Comparison of ENCODE assay signal across 11 mouse cellular contexts in genomic region chr12:111088731-111089141, GRCm38 (mm10). TPM values are rescaled to one million over a fixed set of nuclear protein-coding genes. Genes with fewer than 3 reads are reported as not detected.
DNase-seq lines count a peak whose midpoint lies in the region; ATAC-seq and TF ChIP-seq lines count a peak whose summit lies in the region.
"Had no signal": no experiment of that assay in that cellular context is flagged by ENCODE, and none has a peak within 500 bp of the region (broad histone marks: within the 10 kb centered on the region; RNA-seq: fewer than 3 reads in every experiment).

No protein-coding gene starts in this region.

- no peak for TF ChIP-seq CTCF in gastrocnemius, adult 2 months (IDR thresholded peaks at IDR 0.05)
- TF ChIP-seq CTCF in layer of hippocampus, adult 2 months (conservative IDR thresholded peaks at IDR 0.05), result no peak

- no peak for DNase-seq in gastrocnemius, adult 2 months
- DNase-seq in gastrocnemius, postnatal 36 days, result no peak
- peak in 1 of 2 experiments; percentile 55 for DNase-seq in layer of hippocampus, adult 2 months (ENCODE audit: low spot score in 2 of 2)
- DNase-seq in layer of hippocampus, postnatal 10 days (ENCODE audit: low spot score in 2 of 2), result no peak
- peak; percentile 77 for DNase-seq in brain, adult 2 months (ENCODE audit: low read depth, low spot score)
- DNase-seq in cerebellum, postnatal 4 days (ENCODE audit: low spot score in 2 of 2), result no peak
- DNase-seq in ovary, postnatal 14 days (ENCODE audit: low spot score), result no peak

- no peaks in the 10 kb centered on the region for H3K9me3 ChIP-seq in midbrain, embryonic 12.5 days

- peaks cover 15% of the 10 kb centered on the region for H3K4me1 ChIP-seq in midbrain, embryonic 12.5 days

- H3K27ac ChIP-seq in gastrocnemius, adult 2 months, result peak overlapping the region; percentile 68
- H3K27ac ChIP-seq in layer of hippocampus, adult 2 months, result peak overlapping the region; percentile 86
- H3K27ac ChIP-seq in midbrain, embryonic 12.5 days (replicated peaks), result peak overlapping the region; percentile 25; the same call in 1 of the 2 replicates
- H3K27ac ChIP-seq: macrophage had no signal

- WGBS in midbrain, embryonic 12.5 days, result 45% methylated on average over 3 of the region's 3 CpGs

- intact Hi-C loops in gastrocnemius, adult 2 months (cut with DNase I), result loop anchor here (5.0 kb wide), 2 partner anchors 49 to 164 kb away; no protein-coding TSS in a partner anchor
- intact Hi-C loops in gastrocnemius, postnatal 36 days (cut with DNase I), result loop anchor here (5.0 kb wide), 1 partner anchor 159 kb away; no protein-coding TSS in a partner anchor

- peaks cover 10% of the 10 kb centered on the region for H3K36me3 ChIP-seq in midbrain, embryonic 12.5 days

- no peak overlapping the region for H3K9ac ChIP-seq in midbrain, embryonic 12.5 days (replicated peaks)
- H3K9ac ChIP-seq: liver, postnatal 0 days had no signal

- no peak overlapping the region for H3K4me2 ChIP-seq in midbrain, embryonic 12.5 days (replicated peaks)
- H3K4me2 ChIP-seq: heart, embryonic 11.5 days had no signal

- no peaks in the 10 kb centered on the region for H3K27me3 ChIP-seq in midbrain, embryonic 12.5 days

- no peak overlapping the region for H3K4me3 ChIP-seq in gastrocnemius, adult 2 months
- no peak overlapping the region for H3K4me3 ChIP-seq in layer of hippocampus, adult 2 months
- no peak overlapping the region for H3K4me3 ChIP-seq in midbrain, embryonic 12.5 days

- ATAC-seq in midbrain, embryonic 12.5 days (ENCODE audit: low FRiP score, low read depth), result no peak

RNA-seq across cellular contexts. Expression of gene Rcor1, which starts 49.6 kb away (rescaled TPM):
- 1 to 10 TPM; 6.8 to 8.5 TPM for total RNA-seq in gastrocnemius, adult 2 months (2021)
- total RNA-seq in gastrocnemius, postnatal 36 days (2021), result 1 to 10 TPM; 7.1 to 7.3 TPM
- 10 to 100 TPM; 15.6 to 19.3 TPM for total RNA-seq in layer of hippocampus, adult 2 months (2021)
- 10 to 100 TPM; 18.0 to 19.0 TPM for total RNA-seq in layer of hippocampus, postnatal 10 days (2021)
- 8.4 and 8.5 TPM in 2 replicates for polyA plus RNA-seq in midbrain, embryonic 12.5 days (2016; fragmentation: Nextera tagmentation; extraction: Ambion mirVana)

Comparison
In these comparisons a context has a peak if more than half of its experiments do, and no peak if none do; other contexts are left out.
1. H3K27ac ChIP-seq: peak in every context shown above with its lines; median percentile 86 in layer of hippocampus, adult 2 months; 68 in gastrocnemius, adult 2 months; 25 in midbrain, embryonic 12.5 days.